Mouse (Mus musculus) urinary bladder, postnatal 14 days (tissue): ENCODE data around the gene Fbxo47.

Source experiments
- DNase-seq: peaks from one replicate; pipeline ENCODE4 v3.0.0; 2021; ENCODE audit warnings: low spot score

Fbxo47 gene

DNA sequence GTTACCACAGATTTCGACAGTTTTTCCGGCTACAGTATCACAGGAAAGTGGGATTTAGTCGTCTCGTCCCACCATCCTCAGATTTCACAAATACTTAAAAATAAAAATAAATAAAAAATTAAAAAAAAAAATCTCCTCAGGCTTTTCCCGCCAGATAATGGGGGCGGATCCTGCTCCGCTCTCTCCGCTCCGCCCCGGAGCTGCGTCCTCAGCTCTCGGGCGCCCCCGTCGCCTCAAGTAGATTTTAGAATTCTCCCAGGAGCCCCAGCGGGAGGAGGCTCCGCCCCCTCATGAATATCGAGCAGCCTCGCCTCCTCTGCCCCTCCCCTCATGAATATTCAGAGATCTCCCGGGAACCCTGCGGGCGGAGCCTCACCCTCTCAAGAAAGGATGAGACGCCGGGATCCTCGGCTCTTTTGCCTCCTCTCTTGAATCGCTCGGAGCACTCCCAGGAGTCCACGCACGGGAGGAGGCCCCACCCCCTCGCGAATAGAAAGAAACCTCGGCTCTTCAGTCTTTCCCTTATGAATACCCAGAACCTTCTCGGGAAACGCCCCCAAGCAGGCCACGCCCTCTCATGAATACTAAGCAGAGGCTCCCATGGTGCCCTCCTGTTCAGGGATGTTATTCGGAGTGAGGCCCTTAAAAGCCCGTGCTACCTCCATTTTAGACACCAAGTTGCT is at the start of gene Fbxo47:
TSS of gene Fbxo47 (minus strand) at position 237 of the 683 bp plus-strand sequence.
- DNase-seq = peak; percentile 97

DNA sequence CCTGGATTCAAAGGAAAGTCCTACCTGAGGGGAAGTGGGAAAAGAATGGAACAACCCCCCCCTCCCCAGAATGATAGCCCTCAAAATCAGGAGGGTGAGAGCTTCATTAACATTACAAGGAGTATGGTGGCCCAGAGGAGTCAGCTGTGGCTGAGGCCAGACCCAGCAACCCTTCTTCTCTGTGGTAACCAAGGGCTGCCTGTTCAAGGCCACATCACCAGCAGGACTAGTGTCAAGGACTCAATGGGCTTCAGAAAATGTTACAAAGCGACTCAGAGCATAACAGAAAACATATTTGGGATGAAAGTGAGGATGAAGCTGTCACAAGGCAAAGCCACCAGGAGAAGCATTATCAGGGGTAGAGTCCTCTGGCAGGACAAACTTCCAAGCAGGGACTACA is 49.6 kb upstream of the Fbxo47 start:
- DNase-seq = no peak

DNA sequence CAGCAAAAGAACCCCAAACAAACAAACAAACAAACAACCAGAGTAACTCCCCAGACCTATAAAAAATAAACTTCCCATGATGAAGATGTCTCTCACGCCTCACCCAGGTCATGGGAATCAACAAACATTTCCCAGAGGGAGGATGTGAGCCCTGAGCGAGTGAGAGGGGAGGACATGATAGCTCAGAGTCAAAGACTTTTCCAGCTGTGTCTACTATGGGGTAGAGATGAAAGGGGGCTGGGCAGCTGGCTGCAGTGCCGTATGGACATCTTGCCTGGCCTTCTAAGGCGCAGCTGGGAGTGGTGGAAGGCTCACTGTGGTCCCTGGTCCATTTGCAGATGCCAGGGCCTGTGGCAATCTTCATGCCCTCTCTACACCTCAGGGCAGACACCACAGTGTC is 45.0 kb upstream of the Fbxo47 start:
- no peak for DNase-seq

DNA sequence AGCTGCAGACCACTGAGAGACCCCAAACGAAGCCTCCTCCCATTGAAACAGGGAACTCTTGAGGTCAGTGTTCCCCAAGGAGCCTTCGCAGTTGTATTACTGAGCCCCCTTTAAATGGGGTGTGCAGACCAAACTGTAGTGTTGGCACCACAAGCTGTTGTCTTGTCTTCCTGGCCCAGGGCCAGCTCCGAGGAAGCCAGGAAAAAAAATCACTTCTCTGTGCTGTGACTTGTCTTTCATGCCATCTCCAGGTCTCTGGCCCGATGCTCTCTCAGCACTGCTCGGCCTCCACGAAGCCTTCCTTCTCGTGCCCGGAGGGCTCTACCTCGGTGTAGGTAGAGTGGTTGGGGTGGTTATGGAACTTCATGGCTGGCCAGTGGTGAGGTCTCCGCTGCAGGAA is 40.3 kb upstream of the Fbxo47 start:
- no peak for DNase-seq

DNA sequence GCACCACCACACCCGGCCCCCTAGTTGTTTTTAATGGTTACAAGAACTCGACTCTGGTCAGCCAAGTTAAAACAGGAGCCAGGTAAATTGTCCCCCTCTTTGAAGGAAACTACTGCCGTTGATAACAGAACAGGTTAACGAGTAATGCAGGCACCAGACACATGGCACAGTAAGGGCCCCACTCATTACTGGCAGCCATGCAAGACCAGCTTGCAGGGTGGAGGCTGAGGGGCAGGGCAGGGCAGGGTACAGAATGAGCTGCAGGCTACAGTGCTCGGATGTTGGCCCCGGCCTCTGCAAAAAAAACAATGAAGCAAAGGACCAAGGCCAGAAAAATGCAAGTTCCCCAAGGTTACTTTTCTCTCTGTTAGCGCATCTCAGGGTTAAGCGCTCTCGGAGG is 39.7 kb upstream of the Fbxo47 start:
- DNase-seq = no peak

DNA sequence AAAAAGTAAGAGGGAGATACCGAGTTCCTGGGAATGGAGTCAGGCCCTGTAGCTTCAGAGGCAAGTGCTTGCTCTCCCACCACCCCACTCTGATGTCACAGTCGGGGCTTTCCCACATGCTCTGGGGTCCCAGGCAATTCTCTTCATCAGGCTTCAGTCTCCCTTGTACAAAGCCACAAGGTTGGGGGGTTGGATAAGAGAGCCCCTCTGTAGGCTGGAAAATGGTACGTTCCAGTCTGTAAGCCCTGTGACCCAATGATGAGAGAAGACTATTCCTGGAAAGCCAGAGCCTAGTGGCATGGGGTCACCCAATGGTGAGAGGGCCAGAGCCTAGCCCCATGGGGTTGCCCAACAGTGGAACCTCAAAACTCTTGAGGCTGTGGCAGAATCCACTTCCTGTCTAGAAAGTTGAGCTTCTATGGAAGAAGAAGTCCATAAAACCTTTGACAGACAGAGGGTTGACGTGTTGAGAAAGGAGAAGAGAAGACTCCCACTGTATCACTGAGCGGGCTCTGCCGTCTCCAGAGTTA is 32.1 kb upstream of the Fbxo47 start:
- DNase-seq = no peak

DNA sequence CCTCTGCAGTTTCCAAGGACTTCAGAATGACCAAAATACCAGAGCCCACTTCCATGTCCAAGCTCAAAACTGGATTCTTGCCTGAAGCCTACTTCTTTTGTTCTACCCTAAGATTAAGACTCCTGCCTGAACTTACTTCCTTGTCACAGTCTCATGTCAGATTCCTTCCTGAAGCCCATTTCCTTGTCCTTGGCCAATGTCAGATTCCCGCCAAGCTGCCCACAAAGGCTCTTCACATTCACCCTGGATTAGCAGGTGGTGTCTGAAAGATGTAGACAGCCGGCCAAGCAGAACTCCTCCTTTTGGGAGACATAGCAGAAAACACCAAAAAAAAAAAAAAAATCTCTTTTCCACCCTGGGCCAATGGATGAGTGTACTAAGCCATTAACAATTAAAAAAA is 31.5 kb upstream of the Fbxo47 start:
- no peak for DNase-seq

DNA sequence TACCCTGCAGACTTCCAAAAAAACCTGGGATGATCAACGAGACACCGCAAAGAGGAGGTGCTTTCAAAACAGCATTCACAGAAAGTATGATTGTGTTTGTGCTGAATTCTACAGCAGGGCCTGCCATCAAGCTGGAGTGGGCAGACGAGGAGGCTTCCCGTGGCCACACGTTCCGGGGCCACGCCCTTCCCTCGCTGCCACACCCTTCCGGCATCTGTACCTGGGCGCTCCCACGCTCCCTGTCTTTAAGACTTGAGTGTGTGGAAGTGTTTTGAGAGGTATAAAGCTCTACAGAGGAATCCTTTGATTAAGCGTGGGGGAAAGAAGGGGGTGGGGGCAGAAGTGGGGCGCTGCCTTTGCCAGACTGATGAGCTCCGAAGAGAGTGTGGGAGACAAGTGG is 29.2 kb upstream of the Fbxo47 start:
- no peak for DNase-seq

DNA sequence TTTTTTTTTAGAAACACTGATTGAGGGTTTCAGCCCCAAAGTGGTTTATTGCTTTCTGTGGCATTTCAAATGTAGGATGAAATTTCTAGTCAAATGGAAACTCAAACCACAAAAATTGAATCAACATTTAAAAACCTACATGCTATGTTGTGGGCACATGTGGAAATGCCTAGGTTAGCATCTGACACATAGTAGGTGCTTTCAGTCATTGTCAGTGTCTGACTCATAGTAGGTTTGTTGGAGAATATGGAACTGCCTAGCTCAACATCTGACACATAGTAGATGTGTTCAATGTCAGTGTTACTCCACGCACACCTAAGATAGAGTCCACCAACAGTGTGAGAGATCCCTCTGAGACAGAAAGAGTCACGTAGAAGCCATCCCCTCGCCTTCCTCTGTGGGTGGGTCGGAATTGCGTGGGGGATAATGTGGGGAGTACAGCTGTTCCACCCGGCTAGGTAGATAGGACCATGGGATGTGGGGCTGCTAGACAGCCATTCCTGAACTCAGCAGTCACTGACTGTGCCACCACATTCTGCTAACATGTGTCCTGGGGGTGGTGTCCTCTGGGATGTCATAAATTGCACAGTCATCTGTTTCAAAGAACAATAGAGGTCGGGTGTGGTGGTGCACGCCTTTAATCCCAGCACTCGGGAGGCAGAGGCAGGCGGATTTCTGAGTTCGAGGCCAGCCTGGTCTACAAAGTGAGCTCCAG is 24.8 kb upstream of the Fbxo47 start:
- DNase-seq = no peak

DNA sequence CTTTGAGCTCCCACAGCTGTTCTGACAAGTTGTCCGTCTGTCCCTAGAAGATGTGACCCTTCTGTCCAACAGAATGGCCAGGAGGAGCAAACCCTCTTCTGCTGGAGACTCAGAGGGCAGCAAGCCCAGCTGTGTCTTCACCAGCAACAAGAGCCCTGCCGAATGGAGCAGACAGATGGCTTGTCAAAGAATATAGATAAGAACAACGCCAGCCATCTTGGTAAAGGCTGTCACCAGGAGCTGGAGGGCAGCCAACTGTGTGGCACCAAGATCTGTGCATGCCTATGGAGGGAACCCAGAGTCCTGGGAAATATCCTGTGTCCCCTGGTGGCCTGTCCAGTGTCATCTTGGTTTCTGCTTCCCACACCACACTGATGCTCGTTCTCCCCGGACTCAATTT is 24.0 kb upstream of the Fbxo47 start:
- DNase-seq = no peak

DNA sequence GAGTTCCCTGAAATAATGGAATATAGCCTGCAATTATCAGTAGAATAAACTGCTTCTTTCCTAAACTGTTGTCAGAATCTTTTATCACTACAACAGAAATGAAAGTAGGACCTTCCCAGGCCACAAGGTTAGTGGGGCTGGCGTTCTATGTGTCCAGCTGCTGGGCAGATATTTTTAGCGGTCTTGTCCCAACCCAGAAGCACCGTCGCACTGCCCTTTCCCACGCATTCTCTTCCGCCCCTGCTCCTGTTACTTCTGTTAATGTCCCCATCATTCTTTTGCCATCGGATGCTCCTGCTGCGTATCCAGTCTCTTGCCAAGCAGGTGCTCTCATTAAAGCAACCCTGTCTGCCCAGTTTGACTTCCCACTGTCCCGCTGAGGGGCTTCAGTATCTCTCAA is 23.0 kb upstream of the Fbxo47 start:
- DNase-seq = no peak

DNA sequence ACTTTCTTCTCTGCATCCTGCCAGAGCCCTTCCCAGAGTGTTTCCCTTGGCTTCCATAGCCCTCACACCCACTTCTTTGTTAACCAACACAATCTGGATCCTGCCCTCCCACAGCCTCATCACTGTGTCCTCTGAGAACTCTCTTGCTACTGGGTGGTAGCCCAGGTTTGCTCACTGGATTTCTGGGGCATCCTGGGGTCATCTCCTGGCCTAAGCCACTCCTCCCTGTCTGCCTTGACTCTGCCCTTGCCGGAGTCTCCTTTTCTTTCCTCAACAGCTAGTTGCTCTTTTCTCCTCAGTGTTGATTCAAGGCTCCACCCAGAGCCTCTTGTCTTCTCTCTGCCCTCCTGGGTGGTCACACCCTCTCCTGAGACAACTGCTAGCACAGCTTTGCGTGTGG is 22.0 kb upstream of the Fbxo47 start:
- DNase-seq = no peak

DNA sequence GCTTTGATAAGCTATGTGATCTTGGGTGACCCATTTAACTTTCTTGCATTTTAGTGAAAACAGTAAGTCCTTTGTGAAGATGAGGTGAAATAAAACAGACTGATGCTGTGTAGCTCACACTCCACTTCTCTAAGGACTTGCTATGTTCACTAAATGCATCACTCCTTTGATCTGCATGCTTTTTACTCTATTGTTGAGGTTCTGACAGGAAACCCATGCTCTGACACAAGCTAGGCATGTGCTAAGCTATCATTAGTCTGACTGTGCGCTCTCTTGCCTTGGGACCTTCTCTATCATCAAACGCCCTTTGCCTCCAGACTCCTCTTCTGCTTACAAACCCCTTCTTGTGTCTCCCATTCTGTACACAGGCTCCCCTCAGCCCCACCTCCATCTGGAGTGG is 21.6 kb upstream of the Fbxo47 start:
- no peak for DNase-seq

DNA sequence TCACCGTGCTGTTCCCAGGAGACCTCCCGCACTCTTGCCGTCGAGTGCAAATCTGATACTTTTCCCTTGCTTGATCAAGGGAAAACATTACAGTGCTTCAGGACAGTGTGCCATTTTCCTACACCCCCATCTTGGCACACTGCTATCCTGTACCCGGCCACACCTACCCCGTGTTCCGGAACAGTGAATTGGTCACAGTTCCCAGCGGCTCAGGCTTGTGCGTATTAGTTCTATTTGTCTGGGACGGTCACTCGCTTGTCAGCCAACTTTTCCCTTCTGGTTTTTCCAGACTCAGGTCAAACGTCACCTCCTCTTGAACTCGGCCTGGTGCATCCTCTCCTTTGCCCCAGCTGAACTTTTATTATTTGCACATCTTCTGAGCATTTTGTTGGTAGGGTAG is 20.8 kb upstream of the Fbxo47 start:
- DNase-seq = no peak

DNA sequence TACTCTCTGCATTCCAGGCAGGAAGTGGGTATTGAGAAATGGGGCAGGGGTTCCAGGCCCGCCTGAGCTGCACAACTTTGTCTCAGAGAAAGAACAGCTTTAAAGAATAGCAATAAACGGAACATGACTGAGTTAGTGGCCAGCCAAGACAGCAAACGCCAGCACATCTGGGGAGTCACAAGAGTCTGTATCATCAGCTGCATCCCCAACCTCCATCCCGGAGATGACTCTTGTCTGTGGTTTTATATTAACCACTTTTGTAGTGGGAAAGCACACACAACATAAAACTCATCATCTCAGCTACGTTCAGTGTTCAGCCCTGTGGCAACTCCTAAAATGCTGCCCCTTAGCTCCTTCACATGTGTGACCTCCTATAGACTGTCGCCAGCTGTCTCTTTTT is 17.9 kb upstream of the Fbxo47 start:
- DNase-seq = no peak

DNA sequence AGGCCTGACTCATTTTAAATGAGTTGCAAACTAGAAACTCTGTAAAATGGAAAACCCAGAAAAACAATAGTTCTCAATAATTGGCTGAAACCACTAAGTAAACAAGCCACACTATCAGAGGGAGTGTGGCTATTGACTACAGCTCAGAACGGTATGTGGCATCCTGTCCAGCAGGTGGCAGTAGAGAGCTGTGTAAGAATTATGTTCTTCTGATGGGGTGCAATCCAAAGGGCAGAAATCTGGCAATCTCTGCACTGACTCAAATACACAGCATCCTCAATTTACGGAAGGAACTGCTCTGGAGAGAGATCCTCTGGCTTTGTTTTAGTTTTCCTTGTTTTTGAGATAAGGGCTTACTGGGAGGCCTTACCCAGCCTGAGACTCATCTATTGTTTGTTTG is 15.9 kb upstream of the Fbxo47 start:
- DNase-seq = peak; percentile 92

DNA sequence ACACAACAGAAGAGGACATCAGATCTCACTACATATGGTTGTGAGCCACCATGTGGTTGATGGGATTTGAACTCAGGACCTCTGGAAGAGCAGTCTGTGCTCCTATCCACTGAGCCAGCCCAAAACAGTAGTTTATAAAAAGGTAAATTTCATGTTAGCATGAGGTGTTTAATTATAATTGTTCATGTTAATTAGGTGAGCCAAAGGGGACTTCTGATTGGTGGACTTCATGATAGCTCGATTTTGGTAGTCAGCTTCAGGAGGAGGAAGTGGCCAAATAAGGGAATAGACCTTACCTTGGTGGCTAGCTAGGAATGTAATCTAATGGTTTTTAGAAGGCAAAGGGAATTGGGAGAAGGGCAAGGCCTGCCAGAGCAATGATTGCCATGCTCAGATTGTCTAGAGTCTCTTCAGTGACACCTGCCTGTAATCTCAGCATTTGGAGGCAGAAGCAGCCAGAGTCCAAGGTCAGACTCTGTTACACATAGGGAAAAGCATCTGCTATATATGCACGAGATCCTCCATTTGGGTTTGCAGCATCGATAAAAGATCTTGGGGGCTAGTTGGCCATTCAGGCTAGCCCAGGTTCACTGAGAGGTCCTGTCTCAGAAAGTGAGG is 13.7 kb upstream of the Fbxo47 start:
- DNase-seq = no peak

DNA sequence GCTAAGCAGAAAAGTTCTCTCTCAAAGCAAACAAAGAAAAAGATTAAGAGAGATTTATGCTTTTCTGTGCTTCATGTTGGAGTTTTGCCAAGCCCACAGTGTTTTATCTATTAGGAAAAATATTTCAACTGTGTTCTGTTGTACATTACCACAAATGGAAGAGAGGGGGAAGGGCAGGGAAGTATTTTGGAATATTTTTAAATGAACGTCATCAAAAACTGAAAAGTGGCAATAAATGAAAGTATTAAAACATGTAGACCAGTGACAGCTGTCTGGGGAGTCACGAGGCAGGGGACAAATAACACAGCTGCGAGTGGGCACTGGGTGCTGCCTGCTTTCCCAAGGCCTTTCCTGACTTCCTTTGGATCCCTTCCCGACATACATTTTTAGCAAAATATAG is 12.7 kb upstream of the Fbxo47 start:
- no peak for DNase-seq

DNA sequence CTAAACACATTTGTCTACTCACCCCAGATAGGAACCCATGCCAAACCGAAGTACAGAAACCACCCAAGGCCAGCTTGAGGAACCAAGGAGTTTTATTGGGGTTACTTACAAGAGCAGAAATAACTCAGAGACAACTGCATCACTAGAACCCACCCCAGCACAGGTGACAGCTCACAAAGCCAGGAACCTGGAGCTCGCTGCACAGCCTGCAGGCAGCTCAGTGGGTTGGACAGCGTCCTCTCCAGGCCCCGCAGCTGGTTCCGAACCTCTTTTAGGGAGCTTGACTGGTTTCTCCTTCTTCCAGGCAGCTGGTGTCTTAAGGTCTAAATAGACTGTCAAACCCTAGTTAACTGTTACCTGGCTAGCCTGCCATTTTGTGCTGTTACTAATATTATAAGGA is 7.9 kb upstream of the Fbxo47 start:
- no peak for DNase-seq

DNA sequence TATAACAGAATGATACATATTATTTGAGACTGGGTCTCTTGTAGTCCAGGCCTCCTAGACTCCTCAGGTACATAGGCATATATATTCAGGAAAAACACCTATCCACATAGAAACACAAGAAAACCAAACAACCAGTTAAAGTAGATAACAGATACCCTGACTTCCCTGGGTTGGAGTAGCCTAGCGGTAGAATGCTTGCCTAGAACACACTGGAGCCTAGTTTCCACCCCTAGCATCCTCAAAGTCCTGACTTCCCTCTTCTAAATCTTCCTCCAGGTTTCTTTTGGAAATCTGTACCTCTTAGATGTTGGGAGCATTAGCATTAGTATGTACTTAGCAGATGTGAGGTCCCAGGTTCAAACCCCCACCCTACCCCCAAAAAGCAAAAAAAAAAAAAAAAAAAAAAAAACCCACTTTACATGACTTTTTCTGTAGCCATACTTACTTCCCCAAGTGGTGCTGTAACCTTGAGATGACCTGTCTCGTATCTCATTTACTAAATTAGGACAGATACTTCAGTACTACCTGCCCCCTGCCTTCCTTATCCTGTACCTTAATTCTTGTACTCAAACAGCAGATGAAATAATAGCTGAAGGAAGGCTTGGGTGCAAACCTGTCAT is 1.5 kb upstream of the Fbxo47 start:
- no peak for DNase-seq

DNA sequence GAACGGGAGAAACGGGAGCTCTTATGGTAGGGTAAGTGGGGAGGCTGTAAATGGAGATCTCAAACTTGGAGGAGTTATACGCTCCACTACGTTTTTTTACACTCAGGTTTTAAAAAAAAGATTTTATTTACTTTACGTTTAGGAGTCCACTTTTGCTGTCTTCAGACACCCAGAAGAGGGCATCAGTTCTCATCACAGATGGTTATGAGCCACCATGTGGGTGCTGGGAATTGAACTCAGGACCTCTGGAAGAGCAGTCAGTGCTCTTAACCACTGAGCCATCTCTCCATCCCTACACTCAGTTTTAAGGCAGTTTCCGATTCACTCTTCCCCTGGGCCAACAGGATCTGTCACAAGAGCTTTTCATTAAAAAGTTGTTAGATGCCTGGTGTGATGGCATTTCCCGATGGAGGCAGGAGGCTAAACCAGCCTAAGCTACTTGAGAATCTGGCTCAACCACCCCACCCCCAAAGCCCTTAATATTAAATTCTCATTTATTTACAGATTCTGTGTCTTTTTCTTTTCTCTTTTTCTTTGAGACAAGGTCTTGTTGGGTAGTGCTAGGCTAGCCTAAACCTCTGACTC is 739 bp upstream of the Fbxo47 start:
- DNase-seq = no peak

DNA sequence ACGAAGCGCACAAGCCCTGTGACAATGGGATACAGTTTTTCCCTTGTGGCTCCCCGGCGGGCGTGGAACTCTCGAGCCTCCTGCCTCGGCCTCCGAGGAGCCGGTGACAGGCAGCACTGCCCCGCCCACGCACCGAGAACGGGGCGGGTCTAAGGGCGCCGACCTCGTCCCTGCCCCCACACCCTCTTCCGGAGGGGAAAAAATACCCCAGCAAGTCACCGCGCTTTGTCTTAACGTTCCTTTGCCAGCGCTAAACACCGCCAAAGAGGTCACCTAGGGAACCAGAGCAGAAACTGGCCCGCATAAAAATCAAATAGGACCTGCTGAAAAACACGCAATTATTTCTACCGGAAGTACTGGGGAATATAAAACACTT is 424 bp downstream of the Fbxo47 start:
- peak; percentile 65 for DNase-seq

DNA sequence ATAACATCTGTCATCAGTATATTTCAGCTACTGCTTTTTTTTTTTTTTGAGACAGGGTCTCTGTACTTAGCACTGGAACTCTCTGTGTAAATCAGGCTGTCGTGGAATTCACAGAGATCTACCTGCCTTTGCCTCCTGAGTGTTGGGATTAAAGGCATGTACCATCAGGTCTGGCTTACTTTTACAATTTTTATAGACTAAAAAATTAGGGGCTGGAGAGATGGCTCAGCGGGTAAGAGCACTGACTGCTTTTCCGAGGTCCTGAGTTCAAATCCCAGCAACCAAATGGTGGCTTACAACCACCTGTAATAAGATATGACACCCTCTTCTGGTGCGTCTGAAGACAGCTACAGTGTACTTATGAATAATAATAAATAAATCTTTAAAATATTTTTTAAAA is 3.6 kb downstream of the Fbxo47 start:
- DNase-seq = no peak
